11 mouse cellular contexts compared by ENCODE assay signal in the genomic region with DNA sequence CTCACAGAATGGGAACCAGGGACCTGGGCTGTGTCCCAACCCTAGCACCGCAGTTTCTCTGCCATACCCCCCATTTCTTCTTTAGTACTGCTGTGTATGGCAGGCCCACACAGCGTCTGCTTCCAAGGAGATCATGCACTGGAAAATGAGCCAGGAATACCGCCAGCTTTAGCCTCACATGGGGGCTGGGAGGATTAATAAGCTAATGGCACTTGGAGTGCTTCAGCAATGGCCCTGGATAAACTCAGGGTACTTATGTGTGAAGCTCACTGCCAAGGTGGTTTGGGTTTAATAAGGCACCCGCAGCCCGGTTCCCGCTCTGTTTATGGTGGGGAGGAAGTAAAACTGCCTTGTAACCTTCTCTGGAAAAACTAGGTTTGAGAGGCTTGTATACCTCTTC. TPM values are rescaled to one million over a fixed set of nuclear protein-coding genes. Genes with fewer than 3 reads are reported as not detected.
A peak's percentile ranks its signal among the peaks of the same experiment; 100 is the strongest.
DNase-seq lines count a peak whose midpoint lies in the region; ATAC-seq and TF ChIP-seq lines count a peak whose summit lies in the region.
"Had no signal": no experiment of that assay in that cellular context is flagged by ENCODE, and none has a peak within 500 bp of the region (broad histone marks: within the 10 kb centered on the region; RNA-seq: fewer than 3 reads in every experiment).

No protein-coding gene starts in this region.

- DNase-seq in embryonic facial prominence, embryonic 10.5 days (ENCODE audit: low spot score): no peak
- no peak for DNase-seq in liver, adult 2 months (ENCODE audit: extremely low read depth, low read depth, low spot score)
- DNase-seq in gastrocnemius, postnatal 4 days (ENCODE audit: low spot score in 2 of 2): no peak
- DNase-seq in kidney, adult 11 months: no peak

- H3K9me3 ChIP-seq in embryonic facial prominence, embryonic 13.5 days: no peaks in the 10 kb centered on the region
- 0 out of 2 replicates have a peak, but pooled peaks cover 3% of the 10 kb centered on the region for H3K9me3 ChIP-seq in embryonic facial prominence, embryonic 10.5 days
- no peaks in the 10 kb centered on the region for H3K9me3 ChIP-seq in liver, embryonic 12.5 days (replicated peaks)
- no peaks in the 10 kb centered on the region for H3K9me3 ChIP-seq in heart, embryonic 13.5 days
- H3K9me3 ChIP-seq in limb, embryonic 13.5 days: no peaks in the 10 kb centered on the region
- H3K9me3 ChIP-seq: embryonic facial prominence, embryonic 12.5 days; midbrain, embryonic 10.5 days had no signal

- no peaks in the 10 kb centered on the region for H3K27me3 ChIP-seq in embryonic facial prominence, embryonic 13.5 days
- 0 out of 2 replicates have a peak, but pooled peaks cover 6% of the 10 kb centered on the region for H3K27me3 ChIP-seq in embryonic facial prominence, embryonic 10.5 days (replicated peaks; ENCODE audit: low read depth, poor library complexity, severe bottlenecking)
- H3K27me3 ChIP-seq in liver, adult 2 months (ENCODE audit: control insufficient read depth, insufficient read depth, low read length): no peaks in the 10 kb centered on the region
- H3K27me3 ChIP-seq in liver, embryonic 12.5 days (replicated peaks): peaks cover 2% of the 10 kb centered on the region; the same call in 1 of the 2 replicates
- no peaks in the 10 kb centered on the region for H3K27me3 ChIP-seq in heart, embryonic 13.5 days (replicated peaks)
- H3K27me3 ChIP-seq in limb, embryonic 13.5 days: no peaks in the 10 kb centered on the region
- H3K27me3 ChIP-seq: embryonic facial prominence, embryonic 12.5 days had no signal

- H3K4me1 ChIP-seq in embryonic facial prominence, embryonic 13.5 days: peaks cover 38% of the 10 kb centered on the region
- H3K4me1 ChIP-seq in embryonic facial prominence, embryonic 10.5 days: peaks cover 36% of the 10 kb centered on the region
- H3K4me1 ChIP-seq in liver, adult 2 months (ENCODE audit: control insufficient read depth, insufficient read depth, low read length): peaks cover 9% of the 10 kb centered on the region
- H3K4me1 ChIP-seq in liver, embryonic 12.5 days: peaks cover 35% of the 10 kb centered on the region
- peaks cover 37% of the 10 kb centered on the region for H3K4me1 ChIP-seq in heart, embryonic 13.5 days
- H3K4me1 ChIP-seq in limb, embryonic 13.5 days: peaks cover 42% of the 10 kb centered on the region

- no peaks in the 10 kb centered on the region for H3K36me3 ChIP-seq in embryonic facial prominence, embryonic 13.5 days
- no peaks in the 10 kb centered on the region for H3K36me3 ChIP-seq in embryonic facial prominence, embryonic 10.5 days (replicated peaks)
- H3K36me3 ChIP-seq in liver, adult 2 months (ENCODE audit: control insufficient read depth, insufficient read depth, low read length): no peaks in the 10 kb centered on the region
- no peaks in the 10 kb centered on the region for H3K36me3 ChIP-seq in liver, embryonic 12.5 days
- H3K36me3 ChIP-seq in heart, embryonic 13.5 days: no peaks in the 10 kb centered on the region
- no peaks in the 10 kb centered on the region for H3K36me3 ChIP-seq in limb, embryonic 13.5 days
- H3K36me3 ChIP-seq: embryonic facial prominence, embryonic 12.5 days; midbrain, embryonic 10.5 days had no signal

- no peak for TF ChIP-seq CTCF in liver, adult 2 months (IDR thresholded peaks at IDR 0.05; ENCODE audit: low read depth, low read length)

- no peak overlapping the region for H3K4me3 ChIP-seq in embryonic facial prominence, embryonic 13.5 days
- no peak overlapping the region for H3K4me3 ChIP-seq in embryonic facial prominence, embryonic 10.5 days
- H3K4me3 ChIP-seq in liver, adult 2 months (ENCODE audit: insufficient read depth, low read depth, low read length): no peak overlapping the region
- H3K4me3 ChIP-seq in liver, embryonic 12.5 days: no peak overlapping the region
- no peak overlapping the region for H3K4me3 ChIP-seq in heart, embryonic 13.5 days
- no peak overlapping the region for H3K4me3 ChIP-seq in limb, embryonic 13.5 days
- H3K4me3 ChIP-seq: embryonic facial prominence, embryonic 12.5 days; midbrain, embryonic 10.5 days had no signal

- H3K79me2 ChIP-seq in liver, adult 2 months (ENCODE audit: control insufficient read depth, insufficient read depth, low read length): peaks cover 10% of the 10 kb centered on the region

- 62% methylated on average over 6 of the region's 6 CpGs for WGBS in embryonic facial prominence, embryonic 13.5 days
- WGBS in embryonic facial prominence, embryonic 10.5 days: 72% methylated on average over 6 of the region's 6 CpGs
- WGBS in liver, adult 2 months: 80% methylated on average over 6 of the region's 6 CpGs
- WGBS in liver, embryonic 12.5 days (ENCODE audit: insufficient replicate concordance): 82% methylated on average over 6 of the region's 6 CpGs
- 66% methylated on average over 6 of the region's 6 CpGs for WGBS in heart, embryonic 13.5 days
- 29% methylated on average over 6 of the region's 6 CpGs for WGBS in limb, embryonic 13.5 days

- peak overlapping the region; percentile 91; the same call in 1 of the 2 replicates for H3K27ac ChIP-seq in embryonic facial prominence, embryonic 13.5 days
- H3K27ac ChIP-seq in embryonic facial prominence, embryonic 10.5 days (replicated peaks): no peak overlapping the region
- H3K27ac ChIP-seq in liver, adult 2 months (replicated peaks; ENCODE audit: insufficient read depth, low read depth, low read length): peak overlapping the region; percentile 15; the same call in 1 of the 2 replicates
- H3K27ac ChIP-seq in liver, embryonic 12.5 days: no peak overlapping the region
- H3K27ac ChIP-seq in heart, embryonic 13.5 days (replicated peaks): peak overlapping the region; percentile 96; the same call in 1 of the 2 replicates
- peak overlapping the region; percentile 65; the same call in 1 of the 2 replicates for H3K27ac ChIP-seq in limb, embryonic 13.5 days
- H3K27ac ChIP-seq: liver, embryonic 14.5 days; midbrain, embryonic 10.5 days had no signal

- H3K4me2 ChIP-seq in embryonic facial prominence, embryonic 13.5 days: no peak overlapping the region
- H3K4me2 ChIP-seq in liver, embryonic 12.5 days: no peak overlapping the region
- no peak overlapping the region for H3K4me2 ChIP-seq in heart, embryonic 13.5 days
- H3K4me2 ChIP-seq in limb, embryonic 13.5 days (replicated peaks): peak overlapping the region; percentile 5; the same call in 1 of the 2 replicates
- H3K4me2 ChIP-seq: embryonic facial prominence, embryonic 12.5 days had no signal

- H3K9ac ChIP-seq in embryonic facial prominence, embryonic 13.5 days: no peak overlapping the region
- H3K9ac ChIP-seq in liver, adult 2 months (ENCODE audit: low read depth, low read length): no peak overlapping the region
- H3K9ac ChIP-seq in liver, embryonic 12.5 days: no peak overlapping the region
- peak overlapping the region; percentile 45; the same call in 1 of the 2 replicates for H3K9ac ChIP-seq in heart, embryonic 13.5 days
- no peak overlapping the region for H3K9ac ChIP-seq in limb, embryonic 13.5 days
- H3K9ac ChIP-seq: embryonic facial prominence, embryonic 12.5 days; liver, embryonic 14.5 days had no signal

- no peak for ATAC-seq in embryonic facial prominence, embryonic 13.5 days (ENCODE audit: insufficient number of reproducible peaks, insufficient read depth, low FRiP score, low TSS enrichment, low read depth)
- no peak for ATAC-seq in liver, embryonic 12.5 days
- ATAC-seq in heart, embryonic 13.5 days (ENCODE audit: extremely low read depth, insufficient number of reproducible peaks, low FRiP score, low TSS enrichment): no peak
- no peak; the same call in 1 of the 2 replicates for ATAC-seq in limb, embryonic 13.5 days (ENCODE audit: low FRiP score, low read depth)

- no peak for TF ChIP-seq POLR2A in liver, adult 2 months (IDR thresholded peaks at IDR 0.05; ENCODE audit: extremely low read depth, insufficient read depth, low read length)

RNA-seq across cellular contexts. Expression of a gene that starts 6.6 kb away (rescaled TPM):
- 318 and 325 TPM in 2 replicates for polyA plus RNA-seq in embryonic facial prominence, embryonic 13.5 days (2015; fragmentation: Nextera tagmentation; extraction: Ambion mirVana)
- 284 and 296 TPM in 2 replicates for polyA plus RNA-seq in embryonic facial prominence, embryonic 10.5 days (2016; fragmentation: Nextera tagmentation; extraction: Ambion mirVana)
- 58.4 and 63.4 TPM in 2 replicates for total RNA-seq in liver, adult 2 months (2014; rRNA removed)
- polyA plus RNA-seq in liver, adult 2 months (2012; rRNA removed): 41.1 and 49.5 TPM in 2 replicates
- polyA plus RNA-seq in liver, embryonic 12.5 days (2016; fragmentation: Nextera tagmentation; extraction: Ambion mirVana): 229 and 244 TPM in 2 replicates
- 326 and 374 TPM in 2 replicates for polyA plus RNA-seq in heart, embryonic 13.5 days (2015; fragmentation: Nextera tagmentation; extraction: Ambion mirVana)
- polyA plus RNA-seq in limb, embryonic 13.5 days (2015; fragmentation: Nextera tagmentation; extraction: Ambion mirVana): 370 and 392 TPM in 2 replicates
- total RNA-seq in gastrocnemius, postnatal 4 days (2021): 100 to 1,000 TPM; 406 to 430 TPM

Comparison
In these comparisons a context has a peak if more than half of its experiments do, and no peak if none do; other contexts are left out.
1. H3K27ac ChIP-seq: peak in embryonic facial prominence, embryonic 13.5 days (single experiment), liver, adult 2 months (single experiment), heart, embryonic 13.5 days (single experiment) and limb, embryonic 13.5 days (single experiment); none in embryonic facial prominence, embryonic 10.5 days (single experiment) and liver, embryonic 12.5 days (single experiment).